ENCODE assay signal across 8 mouse cellular contexts in the genomic region with DNA sequence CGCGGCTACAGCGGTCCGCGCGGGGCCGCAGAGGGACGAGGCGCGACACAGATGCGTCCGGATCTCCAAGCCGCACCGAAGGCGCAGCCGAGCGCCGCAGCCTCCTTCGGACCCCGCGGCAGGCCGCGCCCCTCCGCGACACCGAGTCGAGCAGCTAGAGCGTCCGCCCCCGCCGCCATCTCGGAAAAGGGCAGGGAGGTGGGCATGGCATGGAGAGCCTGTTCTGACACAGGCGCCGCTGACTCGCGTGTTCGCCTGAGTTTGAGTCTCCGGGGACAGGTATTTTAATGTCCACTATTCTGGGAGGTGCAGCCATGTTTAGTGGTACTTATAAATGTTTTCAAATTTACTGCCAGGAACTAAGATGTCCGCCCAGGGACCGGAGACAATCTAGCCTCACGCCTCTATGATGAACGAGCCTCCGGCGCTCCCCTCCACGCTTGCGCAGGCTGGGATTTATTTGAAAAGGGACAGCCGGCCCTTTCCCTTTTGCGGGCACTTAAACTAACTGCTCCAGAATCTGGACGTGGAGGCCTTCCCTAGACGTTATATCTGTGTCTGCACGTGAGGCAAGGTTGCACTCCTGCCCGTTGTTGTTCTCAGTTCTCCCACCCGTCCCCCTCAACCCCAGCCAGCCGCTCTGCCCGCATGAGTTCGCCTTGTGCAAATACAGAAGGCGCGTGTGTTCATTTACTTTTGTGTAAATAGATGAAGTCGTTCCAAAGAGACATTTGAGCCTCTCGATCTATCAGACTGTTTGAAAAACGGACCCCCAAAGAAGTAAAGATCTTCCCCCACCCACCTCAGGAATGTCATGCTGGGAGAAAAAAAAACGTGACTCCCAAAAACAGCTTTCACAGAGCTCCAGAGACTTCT. TPM values are rescaled to one million over a fixed set of nuclear protein-coding genes. Genes with fewer than 3 reads are reported as not detected.
DNase-seq lines count a peak whose midpoint lies in the region; ATAC-seq and TF ChIP-seq lines count a peak whose summit lies in the region.

No protein-coding gene starts in this region.

- peak overlapping the region; percentile 95 for H3K4me3 ChIP-seq in cerebellum, adult 2 months (replicated peaks; ENCODE audit: insufficient read depth, low read depth, low read length)
- H3K4me3 ChIP-seq in forebrain, postnatal 0 days (ENCODE audit: low read depth, low read length): peak overlapping the region; percentile 85
- peak overlapping the region; percentile 94 for H3K4me3 ChIP-seq in layer of hippocampus, adult 2 months
- H3K4me3 ChIP-seq in lung, embryonic 14.5 days (ENCODE audit: low read depth, low read length): peak overlapping the region; percentile 98

- ATAC-seq in forebrain, postnatal 0 days: peak; percentile 96
- ATAC-seq in lung, embryonic 14.5 days (ENCODE audit: insufficient read depth): peak; percentile 89
- ATAC-seq in neutrophil, adult 5-6 weeks (ENCODE audit: extremely low read depth, insufficient number of reproducible peaks, low FRiP score, poor library complexity, severe bottlenecking): peak; percentile 70

- H3K27me3 ChIP-seq in cerebellum, adult 2 months (ENCODE audit: control insufficient read depth, insufficient read depth, low read length): no peaks in the 10 kb centered on the region
- no peaks in the 10 kb centered on the region for H3K27me3 ChIP-seq in forebrain, postnatal 0 days (ENCODE audit: insufficient read depth, low read length)
- H3K27me3 ChIP-seq in lung, embryonic 14.5 days (ENCODE audit: insufficient read depth, low read length): no peaks in the 10 kb centered on the region

- H3K36me3 ChIP-seq in forebrain, postnatal 0 days (ENCODE audit: insufficient read depth): peaks cover 20% of the 10 kb centered on the region
- peaks cover 28% of the 10 kb centered on the region for H3K36me3 ChIP-seq in lung, embryonic 14.5 days (ENCODE audit: insufficient read depth)

- TF ChIP-seq POLR2A in cerebellum, adult 2 months (IDR thresholded peaks at IDR 0.05; ENCODE audit: borderline replicate concordance, insufficient read depth, low read length): peak; percentile 86

- H3K4me1 ChIP-seq in cerebellum, adult 2 months (ENCODE audit: control insufficient read depth, insufficient read depth, low read length): no peaks in the 10 kb centered on the region
- H3K4me1 ChIP-seq in forebrain, postnatal 0 days (ENCODE audit: insufficient read depth): 0 out of 2 replicates have a peak, but pooled peaks cover 6% of the 10 kb centered on the region
- H3K4me1 ChIP-seq in lung, embryonic 14.5 days (ENCODE audit: insufficient read depth): peaks cover 11% of the 10 kb centered on the region

- peak overlapping the region; percentile 71 for H3K4me2 ChIP-seq in forebrain, postnatal 0 days (ENCODE audit: low read depth)
- H3K4me2 ChIP-seq in lung, embryonic 14.5 days: peak overlapping the region; percentile 59

- H3K27ac ChIP-seq in cerebellum, adult 2 months (ENCODE audit: insufficient read depth, low read length): peak overlapping the region; percentile 63
- H3K27ac ChIP-seq in forebrain, postnatal 0 days (ENCODE audit: low read depth, low read length): peak overlapping the region; percentile 86
- peak overlapping the region; percentile 98 for H3K27ac ChIP-seq in layer of hippocampus, adult 2 months
- H3K27ac ChIP-seq in lung, embryonic 14.5 days (ENCODE audit: low read depth): peak overlapping the region; percentile 95

- peak; percentile 86 for DNase-seq in MEL-GATA-1-ER (ENCODE audit: extremely low read depth, low read depth)
- peak; percentile 86 to 90 for DNase-seq in cerebellum, adult 2 months
- peak; percentile 95 for DNase-seq in forebrain, postnatal 0 days
- DNase-seq in heart, postnatal 4 days: peak; percentile 91
- DNase-seq in layer of hippocampus, adult 2 months (ENCODE audit: low spot score in 2 of 2): peak; percentile 83 to 89
- DNase-seq in lung, embryonic 14.5 days: peak; percentile 96
- DNase-seq in testis, postnatal 14 days (ENCODE audit: low spot score): peak; percentile 89

- H3K9ac ChIP-seq in forebrain, postnatal 0 days: peak overlapping the region; percentile 91
- H3K9ac ChIP-seq in lung, embryonic 14.5 days: peak overlapping the region; percentile 90

- no peaks in the 10 kb centered on the region for H3K9me3 ChIP-seq in forebrain, postnatal 0 days (ENCODE audit: low read length)
- H3K9me3 ChIP-seq in lung, embryonic 14.5 days (ENCODE audit: low read depth, low read length): no peaks in the 10 kb centered on the region

- TF ChIP-seq CTCF in cerebellum, adult 2 months (IDR thresholded peaks at IDR 0.05; ENCODE audit: borderline replicate concordance, insufficient read depth, low read depth, low read length): no peak
- TF ChIP-seq CTCF in forebrain, postnatal 0 days (IDR thresholded peaks at IDR 0.05; ENCODE audit: low read depth): peak; percentile 12; the same call in 1 of the 2 replicates
- no peak for TF ChIP-seq CTCF in layer of hippocampus, adult 2 months (conservative IDR thresholded peaks at IDR 0.05)
- TF ChIP-seq CTCF in lung, embryonic 14.5 days (IDR thresholded peaks at IDR 0.05; ENCODE audit: low read depth): no peak

- under 1% methylated on average over 62 of the region's 62 CpGs for WGBS in cerebellum, adult 2 months
- 3% methylated on average over 61 of the region's 62 CpGs for WGBS in forebrain, postnatal 0 days
- WGBS in lung, embryonic 14.5 days: under 1% methylated on average over 62 of the region's 62 CpGs

RNA-seq across cellular contexts. Expression of a gene that starts 3.5 kb away (rescaled TPM):
- 114 and 129 TPM in 2 replicates for polyA plus RNA-seq in cerebellum, adult 2 months (2012; rRNA removed)
- total RNA-seq in forebrain, postnatal 0 days (2014; rRNA removed): 92.2 and 96.0 TPM in 2 replicates
- polyA plus RNA-seq in forebrain, postnatal 0 days (2015; fragmentation: Nextera tagmentation; extraction: Ambion mirVana): 143 and 158 TPM in 2 replicates
- total RNA-seq in heart, postnatal 4 days (2021): 10 to 100 TPM; 53.6 to 55.5 TPM
- 10 to 100 TPM; 84.2 to 98.5 TPM for total RNA-seq in layer of hippocampus, adult 2 months (2021)
- 191 and 206 TPM in 2 replicates for polyA plus RNA-seq in lung, embryonic 14.5 days (2014; fragmentation: Nextera tagmentation; extraction: Ambion mirVana)
- total RNA-seq in neutrophil, adult 5-6 weeks (2017): 38.2 and 47.6 TPM in 2 replicates

RNA-seq across cellular contexts. Expression of a gene that starts 24.4 kb away (rescaled TPM):
- polyA plus RNA-seq in cerebellum, adult 2 months (2012; rRNA removed): 0.05 TPM in 1 of 2 replicates, not detected in the other
- total RNA-seq in forebrain, postnatal 0 days (2014; rRNA removed): not detected in 2 replicates
- polyA plus RNA-seq in forebrain, postnatal 0 days (2015; fragmentation: Nextera tagmentation; extraction: Ambion mirVana): not detected in 2 replicates
- total RNA-seq in heart, postnatal 4 days (2021): under 1 TPM in 1 of 2 experiments, not detected in 1; 0.05 TPM
- under 1 TPM in 1 of 2 experiments, not detected in 1; 0.17 TPM for total RNA-seq in layer of hippocampus, adult 2 months (2021)
- 0.45 TPM in 1 of 2 replicates, not detected in the other for polyA plus RNA-seq in lung, embryonic 14.5 days (2014; fragmentation: Nextera tagmentation; extraction: Ambion mirVana)
- total RNA-seq in neutrophil, adult 5-6 weeks (2017): 0.25 TPM in 1 of 2 replicates, not detected in the other

RNA-seq across cellular contexts. Expression of a gene that starts 40.3 kb away (rescaled TPM):
- polyA plus RNA-seq in cerebellum, adult 2 months (2012; rRNA removed): 9.0 and 9.7 TPM in 2 replicates
- 12.7 and 13.8 TPM in 2 replicates for total RNA-seq in forebrain, postnatal 0 days (2014; rRNA removed)
- 8.7 and 10.2 TPM in 2 replicates for polyA plus RNA-seq in forebrain, postnatal 0 days (2015; fragmentation: Nextera tagmentation; extraction: Ambion mirVana)
- total RNA-seq in heart, postnatal 4 days (2021): 1 to 10 TPM; 4.6 to 5.1 TPM
- 1 to 10 TPM; 1.6 to 1.9 TPM for total RNA-seq in layer of hippocampus, adult 2 months (2021)
- 4.0 and 5.5 TPM in 2 replicates for polyA plus RNA-seq in lung, embryonic 14.5 days (2014; fragmentation: Nextera tagmentation; extraction: Ambion mirVana)
- not detected in 2 replicates for total RNA-seq in neutrophil, adult 5-6 weeks (2017)

RNA-seq across cellular contexts. Expression of a gene that starts 56.6 kb away (rescaled TPM):
- polyA plus RNA-seq in cerebellum, adult 2 months (2012; rRNA removed): 34.8 and 44.0 TPM in 2 replicates
- 88.0 and 127 TPM in 2 replicates for total RNA-seq in forebrain, postnatal 0 days (2014; rRNA removed)
- 50.6 and 68.5 TPM in 2 replicates for polyA plus RNA-seq in forebrain, postnatal 0 days (2015; fragmentation: Nextera tagmentation; extraction: Ambion mirVana)
- 10 to 100 TPM; 52.8 to 55.5 TPM for total RNA-seq in heart, postnatal 4 days (2021)
- 10 to 100 TPM; 32.5 to 41.9 TPM for total RNA-seq in layer of hippocampus, adult 2 months (2021)
- polyA plus RNA-seq in lung, embryonic 14.5 days (2014; fragmentation: Nextera tagmentation; extraction: Ambion mirVana): 64.9 and 66.7 TPM in 2 replicates
- 82.2 and 89.0 TPM in 2 replicates for total RNA-seq in neutrophil, adult 5-6 weeks (2017)

Comparison
In these comparisons a context has a peak if more than half of its experiments do, and no peak if none do; other contexts are left out.
1. Peak in every context shown above with its lines: DNase-seq, ATAC-seq, H3K4me3 ChIP-seq and H3K27ac ChIP-seq.